Mouse (Mus musculus): ENCODE results near the gene Tectb. TPM values are rescaled to one million over a fixed set of nuclear protein-coding genes. Genes with fewer than 3 reads are reported as not detected.

Gene Tectb
- total RNA-seq, 4 experiments from 2014 or later, result 0.55 to 0.66 TPM; not detected in 2

- DNase-seq, result no peak
These were observed 28.6 kb downstream of the Tectb start for GRCm38 (mm10) chr19:55209084-55209483.

GRCm38 (mm10) chr19:55211698-55212097 is 31.2 kb downstream of the Tectb start:
- DNase-seq, result no peak

GRCm38 (mm10) chr19:55213617-55214340 is 33.2 kb downstream of the Tectb start:
- DNase-seq, result no peak

- DNase-seq, result no peak
These were observed 36.3 kb downstream of the Tectb start for GRCm38 (mm10) chr19:55216876-55217275.

GRCm38 (mm10) chr19:55217365-55217764 is 36.8 kb downstream of the Tectb start:
- DNase-seq, result no peak

GRCm38 (mm10) chr19:55218192-55218739 is 37.7 kb downstream of the Tectb start:
- DNase-seq, result peak; percentile 60

GRCm38 (mm10) chr19:55218741-55219221 is 38.2 kb downstream of the Tectb start:
- no peak for DNase-seq

GRCm38 (mm10) chr19:55219359-55219758 is 38.8 kb downstream of the Tectb start:
- no peak for DNase-seq

- DNase-seq, result no peak
These were observed 40.7 kb downstream of the Tectb start for GRCm38 (mm10) chr19:55221208-55221607.

GRCm38 (mm10) chr19:55222268-55222667 is 41.7 kb downstream of the Tectb start:
- no peak for DNase-seq

GRCm38 (mm10) chr19:55226621-55227020 is 46.1 kb downstream of the Tectb start:
- DNase-seq, result no peak

GRCm38 (mm10) chr19:55227135-55227534 is 46.6 kb downstream of the Tectb start:
- no peak for DNase-seq

- no peak for DNase-seq
These were observed 50.5 kb downstream of the Tectb start for GRCm38 (mm10) chr19:55231081-55231480.

- peak; percentile 88 for DNase-seq
These were observed 51.6 kb downstream of the Tectb start for GRCm38 (mm10) chr19:55232136-55232535.

- no peak for DNase-seq
These were observed 55.5 kb downstream of the Tectb start for GRCm38 (mm10) chr19:55236026-55236425.

- DNase-seq, result no peak
These were observed 56.0 kb downstream of the Tectb start for GRCm38 (mm10) chr19:55236564-55236963.

GRCm38 (mm10) chr19:55239766-55240426 is 59.4 kb downstream of the Tectb start:
- DNase-seq, result no peak

- DNase-seq, result no peak
These were observed 60.7 kb downstream of the Tectb start, which contains the start of gene Gucy2g for GRCm38 (mm10) chr19:55241186-55241645. Gene Gucy2g, minus strand, starts transcription at chr19:55241236.

- peak; percentile 50 for DNase-seq
These were observed 64.3 kb downstream of the Tectb start for GRCm38 (mm10) chr19:55244791-55245231.

Measured in adrenal gland, adult 8-10 months (tissue).